Mouse (Mus musculus) CH12.LX (cell line): ENCODE measurements around the gene Slc2a4. TPM values are rescaled to one million over a fixed set of nuclear protein-coding genes. Genes with fewer than 3 reads are reported as not detected.

Experiments
- DNase-seq: peaks from one replicate; pipeline ENCODE4 v3.0.0-alpha.2; 2013; ENCODE audit errors: extremely low read depth
- H3K27ac ChIP-seq: 2 replicates; pipeline ENCODE4 v1.5.1; 2012; ENCODE audit warnings: low read depth, mild to moderate bottlenecking, control low read depth, moderate library complexity; ENCODE audit not compliant: insufficient read depth
- H3K27me3 ChIP-seq: replicated peaks from 2 replicates; pipeline ENCODE3; 2012; ENCODE audit warnings: inconsistent platforms
- H3K36me3 ChIP-seq, 2 experiments: replicated peaks in 1 of 2; 2 replicates each; pipeline versions ENCODE3 to v1.6.1; 2012; ENCODE audit warnings: inconsistent platforms in 1 of 2, low read length in 1 of 2, mild to moderate bottlenecking in 1 of 2, mixed read lengths in 1 of 2, moderate library complexity in 1 of 2; ENCODE audit not compliant: control insufficient read depth in 1 of 2, insufficient read depth in 1 of 2
- H3K4me1 ChIP-seq, 2 experiments: 2 replicates each; pipeline ENCODE4 v1.6.1; 2012; ENCODE audit warnings: inconsistent platforms in 1 of 2, moderate library complexity in 1 of 2; ENCODE audit not compliant: insufficient read depth in 2 of 2, control insufficient read depth in 1 of 2
- H3K4me2 ChIP-seq: 2 replicates; pipeline ENCODE4 v1.6.1; 2012; ENCODE audit warnings: low read depth, mild to moderate bottlenecking, control low read depth; ENCODE audit not compliant: poor library complexity, insufficient read depth, severe bottlenecking
- H3K4me3 ChIP-seq, 3 experiments: fragments of 150-350 bp in 1 of 3; sonication (generic) in 1 of 3; replicated peaks in 1 of 3; 2 replicates each; pipeline versions ENCODE3 to v1.5.1; 2011 to 2012; ENCODE audit warnings: low read depth in 2 of 3, low read length in 2 of 3, mild to moderate bottlenecking in 2 of 3, moderate library complexity in 2 of 3, control low read depth in 1 of 3, improper control_type of control experiment in 1 of 3, inconsistent platforms in 1 of 3, mixed read lengths in 1 of 3; ENCODE audit not compliant: poor library complexity in 1 of 3
- H3K79me2 ChIP-seq: replicated peaks from 2 replicates; pipeline ENCODE4 v1.6.1; 2012; ENCODE audit warnings: mild to moderate bottlenecking, moderate library complexity; ENCODE audit not compliant: control insufficient read depth, poor library complexity, insufficient read depth, severe bottlenecking; ENCODE audit errors: extremely low read depth
- H3K9ac ChIP-seq: 2 replicates; pipeline ENCODE4 v1.6.1; 2012; ENCODE audit warnings: low read depth, mild to moderate bottlenecking, control low read depth, moderate library complexity; ENCODE audit not compliant: insufficient read depth
- H3K9me3 ChIP-seq: replicated peaks from 2 replicates; pipeline ENCODE3; 2012; ENCODE audit warnings: low read length, inconsistent platforms, mixed read lengths
- BHLHE40 ChIP-seq: IDR thresholded peaks from 2 replicates; pipeline ENCODE4 v1.6.1; 2011; ENCODE audit warnings: mild to moderate bottlenecking, low read depth, low read length, improper control_type of control experiment
- CHD1 ChIP-seq: IDR thresholded peaks from 2 replicates; pipeline ENCODE4 v1.6.1; 2012; ENCODE audit warnings: low read depth, low read length, improper control_type of control experiment, inconsistent platforms
- CHD2 ChIP-seq: IDR thresholded peaks from 2 replicates; pipeline ENCODE4 v1.6.1; 2011; ENCODE audit warnings: low read length, improper control_type of control experiment
- CTCF ChIP-seq, 2 experiments: IDR thresholded peaks in 1 of 2; conservative IDR thresholded peaks in 1 of 2; 2 replicates each; pipeline ENCODE4 v1.5.1; 2011 to 2012; ENCODE audit warnings: low read depth in 2 of 2, low read length in 2 of 2, improper control_type of control experiment in 1 of 2, inconsistent platforms in 1 of 2, mild to moderate bottlenecking in 1 of 2, moderate library complexity in 1 of 2
- ELF1 ChIP-seq: IDR thresholded peaks from 2 replicates; pipeline ENCODE4 v1.6.1; 2014; ENCODE audit warnings: low read depth, mild to moderate bottlenecking, inconsistent platforms, low read length, improper control_type of control experiment
- IRF4 ChIP-seq: IDR thresholded peaks from 2 replicates; pipeline ENCODE4 v1.6.1; 2014; ENCODE audit warnings: low read depth, mild to moderate bottlenecking, inconsistent platforms, low read length, improper control_type of control experiment
- JUN ChIP-seq: IDR thresholded peaks from 2 replicates; pipeline ENCODE4 v1.6.1; 2011; ENCODE audit warnings: low read depth, mild to moderate bottlenecking, low read length, improper control_type of control experiment, moderate library complexity; ENCODE audit not compliant: insufficient read depth
- JUND ChIP-seq: conservative IDR thresholded peaks from 2 replicates; pipeline ENCODE4 v1.6.1; 2011; ENCODE audit warnings: low read depth, low read length, improper control_type of control experiment
- MAFK ChIP-seq: IDR thresholded peaks from 2 replicates; pipeline ENCODE4 v1.6.1; 2011; ENCODE audit warnings: low read length, improper control_type of control experiment; ENCODE audit not compliant: insufficient replicate concordance
- MAZ ChIP-seq: IDR thresholded peaks from 2 replicates; pipeline ENCODE4 v1.6.1; 2012; ENCODE audit warnings: low read depth, mild to moderate bottlenecking, inconsistent platforms, low read length, improper control_type of control experiment, moderate library complexity
- MYC ChIP-seq: IDR thresholded peaks from 2 replicates; pipeline ENCODE4 v1.6.1; 2011; ENCODE audit warnings: low read depth, mild to moderate bottlenecking, improper control_type of control experiment, low read length
- POLR2A ChIP-seq: IDR thresholded peaks from 2 replicates; pipeline ENCODE4 v1.6.1; 2011; ENCODE audit warnings: low read depth, mild to moderate bottlenecking, improper control_type of control experiment, low read length
- RAD21 ChIP-seq: IDR thresholded peaks from 2 replicates; pipeline ENCODE4 v1.6.1; 2011; ENCODE audit warnings: low read depth, mild to moderate bottlenecking, low read length, improper control_type of control experiment, moderate library complexity
- SIN3A ChIP-seq: IDR thresholded peaks from 2 replicates; pipeline ENCODE4 v1.6.1; 2012; ENCODE audit warnings: low read length, improper control_type of control experiment, inconsistent platforms
- SMC3 ChIP-seq: IDR thresholded peaks from 2 replicates; pipeline ENCODE4 v1.6.1; 2011; ENCODE audit warnings: low read depth, low read length, improper control_type of control experiment
- TCF12 ChIP-seq: IDR thresholded peaks from 2 replicates; pipeline ENCODE4 v1.6.1; 2014; ENCODE audit warnings: low read depth, mild to moderate bottlenecking, inconsistent platforms, low read length, improper control_type of control experiment
- UBTF ChIP-seq: IDR thresholded peaks from 2 replicates; pipeline ENCODE4 v1.6.1; 2012; ENCODE audit warnings: low read depth, mild to moderate bottlenecking, inconsistent platforms, low read length, improper control_type of control experiment, moderate library complexity
- USF1 ChIP-seq: IDR thresholded peaks from 2 replicates; pipeline ENCODE4 v1.6.1; 2014; ENCODE audit warnings: low read depth, mild to moderate bottlenecking, inconsistent platforms, low read length, improper control_type of control experiment
- USF2 ChIP-seq: conservative IDR thresholded peaks from 2 replicates; pipeline ENCODE4 v1.6.1; 2011; ENCODE audit warnings: low read depth, low read length, improper control_type of control experiment
- ZC3H11A ChIP-seq: IDR thresholded peaks from 2 replicates; pipeline ENCODE4 v1.6.1; 2012; ENCODE audit warnings: low read depth, mild to moderate bottlenecking, inconsistent platforms, low read length, improper control_type of control experiment
- ZMIZ1 ChIP-seq: IDR thresholded peaks from 2 replicates; pipeline ENCODE4 v1.6.1; 2012; ENCODE audit warnings: low read depth, mild to moderate bottlenecking, inconsistent platforms, low read length, improper control_type of control experiment
- dilution Hi-C: fragments of 300-500 bp; cut with MboI; formaldehyde crosslinking; loops from 2 replicates; pipeline ENCODE4 v1.14.3; 2020; ENCODE audit warnings: low sequenced_read_pairs; ENCODE audit not compliant: extremely low pct_unique_long_range_greater_than_20kb, extremely low pct_ligation_motif_present
- in situ Hi-C: fragments of 300-500 bp; cut with MboI; formaldehyde crosslinking; loops from 3 replicates; pipeline ENCODE4 v1.14.3; 2019; ENCODE audit warnings: low sequenced_read_pairs, low pct_ligation_motif_present, low pct_unique_long_range_greater_than_20kb, mixed read lengths
- polyA plus RNA-seq: library from polyadenylated mRNA; unstranded; fragments of >175 nt; gene quantifications from 2 replicates; pipeline ENCODE4 v1.2.1, GENCODE M21; 2012; ENCODE audit warnings: low read depth; ENCODE audit not compliant: insufficient read length
- total RNA-seq, 2 experiments: library from RNA; depleted of rRNA; stranded (reverse); fragments of 300-350 nt in 1 of 2; fragments of >200 nt in 1 of 2; gene quantifications; 2 replicates each; pipeline ENCODE4 v1.2.3; 2012 to 2014

Gene Slc2a4
- total and polyA plus RNA-seq, 3 experiments = 2.3 to 3.8 (median 2.6) TPM

DNA sequence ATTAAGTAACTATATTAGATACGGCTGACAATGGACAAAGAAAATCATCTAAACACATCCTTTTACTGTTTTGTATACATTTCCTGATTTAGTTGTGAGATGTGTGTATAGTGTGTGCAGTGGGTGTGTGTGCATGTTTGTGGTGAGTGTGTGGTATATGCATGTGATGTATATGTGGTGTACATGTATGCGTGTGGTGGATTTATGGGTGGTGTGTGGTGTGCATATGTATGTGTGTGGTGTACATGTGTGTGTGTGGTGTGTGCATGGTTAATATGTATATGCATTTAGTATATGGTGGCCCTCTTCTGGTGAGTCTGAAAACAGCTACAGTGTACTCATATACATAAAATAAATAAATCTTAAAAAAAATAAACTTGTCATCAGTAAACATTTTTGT lies 20.5 kb downstream of the Slc2a4 start:
- Histone ChIP-seq H3K9me3 (no peaks in the 10 kb centered on the region), H3K4me2 (no peak overlapping the region), H3K4me3 (no peak overlapping the region), H3K27ac (no peak overlapping the region), H3K79me2 (no peaks in the 10 kb centered on the region), H3K9ac (no peak overlapping the region), H3K36me3 (no peaks in the 10 kb centered on the region), H3K27me3 (no peaks in the 10 kb centered on the region), H3K4me1 (peaks cover 9 to 33% of the 10 kb centered on the region in 2 experiments; a peak in 3 of 4 replicates)
- in situ Hi-C loops = no loop called here
- dilution Hi-C loops = no loop called here
- peak in 1 of 2 experiments; percentile 20; a peak in 2 of 4 replicates for TF ChIP-seq CTCF (conservative IDR thresholded peaks at IDR 0.05 in 1 of 2, IDR thresholded peaks at IDR 0.05 in 1 of 2; ENCODE audit: low read depth in 2 of 2, low read length in 2 of 2)
- TF ChIP-seq TCF12 = no peak
- no peak for DNase-seq

GRCm38 (mm10) chr11:69922796-69923195 lies 25.2 kb downstream of the Slc2a4 start:
- Histone ChIP-seq H3K79me2 (peaks cover 32% of the 10 kb centered on the region), H3K27ac (no peak overlapping the region), H3K36me3 (peaks cover 13 to 18% of the 10 kb centered on the region in 2 experiments), H3K9ac (peak overlapping the region; percentile 88), H3K4me2 (peak overlapping the region; percentile 63), H3K9me3 (no peaks in the 10 kb centered on the region), H3K4me1 (peaks cover 7 to 27% of the 10 kb centered on the region in 2 experiments), H3K27me3 (no peaks in the 10 kb centered on the region), H3K4me3 (peak overlapping the region in 2 of 3 experiments; percentile 47 to 95)
- DNase-seq = no peak
- TF ChIP-seq POLR2A (no peak), USF1 (no peak), MAFK (peak; percentile 74; the same call in 1 of the 2 replicates)
- in situ Hi-C loops = no loop called here
- dilution Hi-C loops = no loop called here

GRCm38 (mm10) chr11:69922012-69922756 lies 25.8 kb downstream of the Slc2a4 start:
- TF ChIP-seq SIN3A = peak; percentile 18; the same call in 1 of the 2 replicates
- TF ChIP-seq IRF4 = no peak; the same call in 1 of the 2 replicates
- TF ChIP-seq MAZ = no peak
- 0 out of 2 replicates have a peak, but pooled peaks have one; percentile 50 for TF ChIP-seq CHD2
- peak; percentile 5 to 63; a peak in 2 of 4 replicates for TF ChIP-seq CTCF (conservative IDR thresholded peaks at IDR 0.05 in 1 of 2, IDR thresholded peaks at IDR 0.05 in 1 of 2; ENCODE audit: low read depth in 2 of 2, low read length in 2 of 2)
- TF ChIP-seq ELF1 = no peak
- 0 out of 2 replicates have a peak, but pooled peaks have one; percentile 12 for TF ChIP-seq ZMIZ1
- no peak for TF ChIP-seq ZC3H11A
- no peak; the same call in 1 of the 2 replicates for TF ChIP-seq USF2
- TF ChIP-seq CHD1 = peak; percentile 77; the same call in 1 of the 2 replicates
- no peak for TF ChIP-seq MYC
- TF ChIP-seq JUN = no peak
- 0 out of 2 replicates have a peak, but pooled peaks have one; percentile 49 for TF ChIP-seq MAFK
- peak; percentile 29; the same call in 1 of the 2 replicates for TF ChIP-seq JUND
- 0 out of 2 replicates have a peak, but pooled peaks have one; percentile 1 for TF ChIP-seq UBTF
- 0 out of 2 replicates have a peak, but pooled peaks have one; percentile 14 for TF ChIP-seq SMC3
- no peak for TF ChIP-seq BHLHE40
- peak; percentile 60 for TF ChIP-seq RAD21
- H3K27me3 ChIP-seq = no peaks in the 10 kb centered on the region
- in situ Hi-C loops (no loop called here), dilution Hi-C loops (no loop called here)
- peak overlapping the region; percentile 94 for H3K4me2 ChIP-seq
- H3K27ac ChIP-seq = peak overlapping the region; percentile 94
- H3K9me3 ChIP-seq = no peaks in the 10 kb centered on the region
- peaks cover 38% of the 10 kb centered on the region for H3K79me2 ChIP-seq
- peak overlapping the region; percentile 47 to 95 (median 73) for H3K4me3 ChIP-seq
- peak overlapping the region; percentile 88 for H3K9ac ChIP-seq
- peak; percentile 61 for DNase-seq
- peaks cover 19 to 24% of the 10 kb centered on the region in 2 experiments for H3K36me3 ChIP-seq
- peaks cover 10 to 33% of the 10 kb centered on the region in 2 experiments for H3K4me1 ChIP-seq
